Mouse (Mus musculus) kidney, embryonic 14.5 days (tissue): ENCODE data around the gene Lrmp. TPM values are rescaled to one million over a fixed set of nuclear protein-coding genes. Genes with fewer than 3 reads are reported as not detected.

Source experiments
- ATAC-seq: fragments of 200-750 bp; cut with Nextera tagmentation; 2 replicates; pipeline ENCODE4 v1.8.0; 2017; ENCODE audit warnings: moderate number of reproducible peaks, mild to moderate bottlenecking, moderate TSS enrichment, moderate library complexity; ENCODE audit not compliant: low FRiP score, low TSS enrichment
- H3K27ac ChIP-seq: fragments of 300-500 bp; sonication (generic); 2 replicates; pipeline ENCODE4 v1.5.1; 2014; ENCODE audit warnings: low read depth, mild to moderate bottlenecking, low read length, moderate library complexity, mixed read lengths
- H3K27me3 ChIP-seq: fragments of 300-500 bp; sonication (generic); 2 replicates; pipeline ENCODE4 v1.6.1; 2014; ENCODE audit warnings: mild to moderate bottlenecking, low read length; ENCODE audit not compliant: control insufficient read depth, insufficient read depth
- H3K36me3 ChIP-seq: fragments of 300-500 bp; sonication (generic); 2 replicates; pipeline ENCODE4 v1.6.1; 2014; ENCODE audit warnings: low read length, mixed read lengths; ENCODE audit not compliant: control insufficient read depth, insufficient read depth
- H3K4me1 ChIP-seq: fragments of 300-500 bp; sonication (generic); 2 replicates; pipeline ENCODE4 v1.6.1; 2014; ENCODE audit warnings: low read length, mixed read lengths; ENCODE audit not compliant: control insufficient read depth, insufficient read depth
- H3K4me2 ChIP-seq: fragments of 300-500 bp; sonication (generic); replicated peaks from 2 replicates; pipeline ENCODE4 v1.6.1; 2014; ENCODE audit warnings: low read depth, mild to moderate bottlenecking, low read length
- H3K4me3 ChIP-seq: fragments of 300-500 bp; sonication (generic); 2 replicates; pipeline ENCODE4 v1.5.1; 2014; ENCODE audit warnings: mild to moderate bottlenecking, low read length
- H3K9ac ChIP-seq: fragments of 300-500 bp; sonication (generic); 2 replicates; pipeline ENCODE4 v1.6.1; 2014; ENCODE audit warnings: low read depth, mild to moderate bottlenecking, low read length, moderate library complexity
- H3K9me3 ChIP-seq: fragments of 300-500 bp; sonication (generic); 2 replicates; pipeline ENCODE4 v1.6.1; 2016; ENCODE audit warnings: low read length; ENCODE audit not compliant: control insufficient read depth
- WGBS: fragments of 180-500 bp; shearing (Covaris S2); extraction: QIAGEN DNeasy Blood & Tissue Kit; methylation state at CpG from one replicate; pipeline ENCODE4 v1.1.7; 2014; 5-methylcytosine and 5-hydroxymethylcytosine counted together
- polyA plus RNA-seq: library from polyadenylated mRNA; unstranded; fragments of >200 nt; fragmentation: Nextera tagmentation; extraction: Ambion mirVana; gene quantifications from 2 replicates; pipeline ENCODE4 v1.2.1, GENCODE M21; 2014

Lrmp gene
- polyA plus RNA-seq, 1 experiment from 2014 or later = 1.0 TPM

- Histone ChIP-seq H3K27ac (no peak overlapping the region), H3K36me3 (no peaks in the 10 kb centered on the region), H3K4me3 (no peak overlapping the region), H3K4me2 (no peak overlapping the region), H3K4me1 (no peaks in the 10 kb centered on the region), H3K27me3 (no peaks in the 10 kb centered on the region), H3K9me3 (no peaks in the 10 kb centered on the region), H3K9ac (no peak overlapping the region)
- ATAC-seq = no peak
- WGBS = 82% methylated on average over 8 of the region's 9 CpGs
These were observed 36.2 kb upstream of the Lrmp start for GRCm38 (mm10) chr6:145079087-145079759.

- WGBS = 54% methylated on average over 4 of the region's 4 CpGs
- Histone ChIP-seq H3K4me2 (no peak overlapping the region), H3K36me3 (no peaks in the 10 kb centered on the region), H3K4me1 (no peaks in the 10 kb centered on the region), H3K9ac (no peak overlapping the region), H3K9me3 (no peaks in the 10 kb centered on the region), H3K27me3 (no peaks in the 10 kb centered on the region), H3K27ac (no peak overlapping the region), H3K4me3 (no peak overlapping the region)
- ATAC-seq = no peak
These were observed 33.7 kb upstream of the Lrmp start for GRCm38 (mm10) chr6:145081721-145082120.

- Histone ChIP-seq H3K4me3 (no peak overlapping the region), H3K9ac (no peak overlapping the region), H3K36me3 (no peaks in the 10 kb centered on the region), H3K27ac (no peak overlapping the region), H3K4me1 (no peaks in the 10 kb centered on the region), H3K27me3 (no peaks in the 10 kb centered on the region), H3K4me2 (no peak overlapping the region), H3K9me3 (no peaks in the 10 kb centered on the region)
- no peak for ATAC-seq
- WGBS = 87% methylated on average over 8 of the region's 8 CpGs
These were observed 30.9 kb upstream of the Lrmp start for GRCm38 (mm10) chr6:145084343-145085117.

- ATAC-seq = no peak
- Histone ChIP-seq H3K9me3 (no peaks in the 10 kb centered on the region), H3K4me3 (no peak overlapping the region), H3K9ac (no peak overlapping the region), H3K27me3 (no peaks in the 10 kb centered on the region), H3K36me3 (no peaks in the 10 kb centered on the region), H3K27ac (no peak overlapping the region), H3K4me2 (no peak overlapping the region), H3K4me1 (no peaks in the 10 kb centered on the region)
- 51% methylated on average over 4 of the region's 4 CpGs for WGBS
These were observed 26.9 kb upstream of the Lrmp start for GRCm38 (mm10) chr6:145088451-145089113.

GRCm38 (mm10) chr6:145089373-145089772 is 26.1 kb upstream of the Lrmp start:
- 71% methylated on average over 4 of the region's 4 CpGs for WGBS
- Histone ChIP-seq H3K36me3 (no peaks in the 10 kb centered on the region), H3K9me3 (no peaks in the 10 kb centered on the region), H3K9ac (no peak overlapping the region), H3K4me1 (no peaks in the 10 kb centered on the region), H3K27ac (no peak overlapping the region), H3K4me3 (no peak overlapping the region), H3K4me2 (no peak overlapping the region), H3K27me3 (no peaks in the 10 kb centered on the region)
- no peak for ATAC-seq

- Histone ChIP-seq H3K36me3 (no peaks in the 10 kb centered on the region), H3K4me1 (no peaks in the 10 kb centered on the region), H3K9me3 (no peaks in the 10 kb centered on the region), H3K4me3 (no peak overlapping the region), H3K4me2 (no peak overlapping the region), H3K9ac (no peak overlapping the region), H3K27me3 (no peaks in the 10 kb centered on the region), H3K27ac (no peak overlapping the region)
- WGBS = 54% methylated on average over 6 of the region's 6 CpGs
- peak; percentile 46; the same call in 1 of the 2 replicates for ATAC-seq
These were observed 25.1 kb upstream of the Lrmp start for GRCm38 (mm10) chr6:145090201-145090863.

- ATAC-seq = no peak
- no peaks in the 10 kb centered on the region for H3K9me3 ChIP-seq
- no peak overlapping the region for H3K4me3 ChIP-seq
- WGBS = 68% methylated on average over 5 of the region's 5 CpGs
- no peaks in the 10 kb centered on the region for H3K36me3 ChIP-seq
- no peaks in the 10 kb centered on the region for H3K27me3 ChIP-seq
- H3K4me1 ChIP-seq = no peaks in the 10 kb centered on the region
- no peak overlapping the region for H3K9ac ChIP-seq
- H3K27ac ChIP-seq = no peak overlapping the region
- H3K4me2 ChIP-seq = no peak overlapping the region
These were observed 24.5 kb upstream of the Lrmp start for GRCm38 (mm10) chr6:145090928-145091327.

GRCm38 (mm10) chr6:145091998-145092397 is 23.5 kb upstream of the Lrmp start:
- Histone ChIP-seq H3K27me3 (no peaks in the 10 kb centered on the region), H3K27ac (no peak overlapping the region), H3K9ac (no peak overlapping the region), H3K9me3 (no peaks in the 10 kb centered on the region), H3K4me1 (no peaks in the 10 kb centered on the region), H3K4me3 (no peak overlapping the region), H3K36me3 (no peaks in the 10 kb centered on the region), H3K4me2 (no peak overlapping the region)
- 78% methylated on average over 7 of the region's 7 CpGs for WGBS
- no peak for ATAC-seq
